ENCODE assay signal across 17 mouse cellular contexts in the genomic region with DNA sequence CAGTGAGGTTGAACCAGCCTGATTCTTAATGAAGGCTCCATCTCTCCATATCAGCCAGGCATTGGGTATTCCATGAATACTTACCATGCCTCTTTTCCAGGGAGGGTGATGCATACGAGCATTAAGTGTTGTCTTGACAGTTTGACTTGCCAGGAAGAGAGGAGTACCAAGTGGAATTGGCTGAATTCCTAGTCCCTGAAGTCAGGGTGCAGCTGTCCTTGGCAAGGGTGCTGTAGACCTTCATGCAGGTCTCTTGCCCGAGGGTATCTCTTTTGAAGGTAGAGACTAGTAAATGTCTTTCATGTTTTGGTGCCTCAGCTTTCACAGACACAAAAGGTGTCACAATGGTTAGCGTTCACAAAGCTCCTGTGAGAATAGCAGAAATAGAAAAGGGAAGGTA. TPM values are rescaled to one million over a fixed set of nuclear protein-coding genes. Genes with fewer than 3 reads are reported as not detected.
"Had no signal": no experiment of that assay in that cellular context is flagged by ENCODE, and none has a peak within 500 bp of the region (broad histone marks: within the 10 kb centered on the region; RNA-seq: fewer than 3 reads in every experiment).

No protein-coding gene starts in this region.

- DNase-seq: retina, postnatal 1 day; right cerebral cortex, adult 18-20 months; right cerebral cortex, postnatal 14 days; right cerebral cortex, postnatal 25 days; right cerebral cortex, postnatal 4 days; spleen, adult 18-20 months; thymus, adult 18-20 months; thymus, adult 2 months; thymus, postnatal 14 days; thymus, postnatal 25 days; thymus, postnatal 36 days; thymus, postnatal 4 days had no signal

- H3K27me3 ChIP-seq: neural tube, embryonic 13.5 days; neural tube, embryonic 15.5 days; stomach, embryonic 15.5 days had no signal

- H3K27ac ChIP-seq: neural tube, embryonic 13.5 days; neural tube, embryonic 15.5 days; stomach, embryonic 15.5 days; stomach, postnatal 0 days had no signal

- H3K4me3 ChIP-seq: neural tube, embryonic 13.5 days; neural tube, embryonic 15.5 days; stomach, embryonic 15.5 days had no signal

- H3K36me3 ChIP-seq: neural tube, embryonic 13.5 days; neural tube, embryonic 15.5 days; stomach, embryonic 15.5 days had no signal

- H3K9ac ChIP-seq: neural tube, embryonic 13.5 days; neural tube, embryonic 15.5 days; stomach, embryonic 15.5 days had no signal

- H3K9me3 ChIP-seq: neural tube, embryonic 13.5 days; neural tube, embryonic 15.5 days; stomach, embryonic 15.5 days had no signal

- H3K4me2 ChIP-seq: neural tube, embryonic 13.5 days; neural tube, embryonic 15.5 days; stomach, embryonic 15.5 days had no signal

RNA-seq across cellular contexts. Expression of gene Gli3, which starts 59.1 kb away (rescaled TPM):
- total RNA-seq: neutrophil, adult 5-6 weeks had no signal
